In genomic region chr12:11264895-11265294, GRCm38 (mm10) we compare ENCODE assay signal across 8 mouse cellular contexts. TPM values are rescaled to one million over a fixed set of nuclear protein-coding genes. Genes with fewer than 3 reads are reported as not detected.
DNase-seq lines count a peak whose midpoint lies in the region; ATAC-seq and TF ChIP-seq lines count a peak whose summit lies in the region.

No protein-coding gene starts in this region.

- H3K9ac ChIP-seq in heart, embryonic 12.5 days: peak overlapping the region; percentile 95
- H3K9ac ChIP-seq in heart, adult 2 months (ENCODE audit: low read depth, low read length): no peak overlapping the region
- 0 out of 2 replicates have a peak overlapping the region, but pooled peaks have one; percentile 87 for H3K9ac ChIP-seq in forebrain, postnatal 0 days

- peak overlapping the region; percentile 85 for H3K4me2 ChIP-seq in heart, embryonic 12.5 days
- H3K4me2 ChIP-seq in forebrain, postnatal 0 days (ENCODE audit: low read depth): peak overlapping the region; percentile 94

- peak overlapping the region; percentile 42; the same call in 1 of the 2 replicates for H3K27ac ChIP-seq in heart, embryonic 12.5 days (ENCODE audit: poor library complexity, severe bottlenecking)
- H3K27ac ChIP-seq in heart, adult 2 months: no peak overlapping the region
- no peak overlapping the region for H3K27ac ChIP-seq in forebrain, postnatal 0 days (ENCODE audit: low read depth, low read length)

- no peak for TF ChIP-seq POLR2A in heart, adult 2 months (IDR thresholded peaks at IDR 0.05; ENCODE audit: insufficient read depth, low read depth, low read length)

- 1% methylated on average over 13 of the region's 13 CpGs for WGBS in heart, embryonic 12.5 days
- WGBS in heart, adult 2 months: 2% methylated on average over 13 of the region's 13 CpGs
- WGBS in forebrain, postnatal 0 days: 6% methylated on average over 13 of the region's 13 CpGs

- no peak for ATAC-seq in heart, embryonic 12.5 days (ENCODE audit: insufficient number of reproducible peaks, low FRiP score)
- ATAC-seq in forebrain, postnatal 0 days: no peak
- peak; percentile 4; the same call in 1 of the 2 replicates for ATAC-seq in megakaryocyte progenitor cell, adult 5-6 weeks (replicated peaks; ENCODE audit: poor library complexity)

- H3K36me3 ChIP-seq in heart, embryonic 12.5 days: no peaks in the 10 kb centered on the region
- H3K36me3 ChIP-seq in heart, adult 2 months (ENCODE audit: control insufficient read depth, insufficient read depth, low read length): peaks cover 17% of the 10 kb centered on the region
- no peaks in the 10 kb centered on the region for H3K36me3 ChIP-seq in forebrain, postnatal 0 days (ENCODE audit: insufficient read depth)

- TF ChIP-seq EP300 in heart, adult 2 months (IDR thresholded peaks at IDR 0.05; ENCODE audit: insufficient read depth, low read depth, low read length): no peak

- peaks cover 18% of the 10 kb centered on the region for H3K4me1 ChIP-seq in heart, embryonic 12.5 days (replicated peaks)
- peaks cover 6% of the 10 kb centered on the region for H3K4me1 ChIP-seq in heart, adult 2 months (ENCODE audit: control insufficient read depth, insufficient read depth, low read length)
- 0 out of 2 replicates have a peak, but pooled peaks cover 21% of the 10 kb centered on the region for H3K4me1 ChIP-seq in forebrain, postnatal 0 days (ENCODE audit: insufficient read depth)

- DNase-seq in heart, adult 2 months: no peak
- peak; percentile 19 for DNase-seq in MEL-GATA-1-ER (ENCODE audit: extremely low read depth, low read depth)
- DNase-seq in forebrain, postnatal 0 days: no peak
- DNase-seq in testis, postnatal 10 days (ENCODE audit: low spot score): no peak
- DNase-seq in adrenal gland, adult 18-20 months (ENCODE audit: low spot score in 2 of 2): no peak
- DNase-seq in cerebellum, adult 8-10 months: no peak

- H3K9me3 ChIP-seq in heart, embryonic 12.5 days (replicated peaks): no peaks in the 10 kb centered on the region
- no peaks in the 10 kb centered on the region for H3K9me3 ChIP-seq in forebrain, postnatal 0 days (ENCODE audit: low read length)

- peak overlapping the region; percentile 88 for H3K4me3 ChIP-seq in heart, embryonic 12.5 days
- no peak overlapping the region; the same call in 1 of the 2 replicates for H3K4me3 ChIP-seq in heart, adult 2 months
- H3K4me3 ChIP-seq in forebrain, postnatal 0 days (ENCODE audit: low read depth, low read length): peak overlapping the region; percentile 88

- intact Hi-C loops in heart, adult 2 months (cut with DNase I): no loop called here

- no peak for TF ChIP-seq CTCF in heart, adult 2 months (IDR thresholded peaks at IDR 0.05)
- TF ChIP-seq CTCF in forebrain, postnatal 0 days (IDR thresholded peaks at IDR 0.05; ENCODE audit: low read depth): no peak

- H3K79me2 ChIP-seq in heart, adult 2 months (replicated peaks; ENCODE audit: control insufficient read depth, insufficient read depth, low read length): peaks cover 2% of the 10 kb centered on the region

- H3K27me3 ChIP-seq in heart, embryonic 12.5 days (replicated peaks): no peaks in the 10 kb centered on the region
- H3K27me3 ChIP-seq in heart, adult 2 months (ENCODE audit: control insufficient read depth, insufficient read depth, low read length): no peaks in the 10 kb centered on the region
- H3K27me3 ChIP-seq in forebrain, postnatal 0 days (ENCODE audit: insufficient read depth, low read length): no peaks in the 10 kb centered on the region

RNA-seq across cellular contexts. Expression of gene Gen1, which starts 0.7 kb away (rescaled TPM):
- polyA plus RNA-seq in heart, embryonic 12.5 days (2016; fragmentation: Nextera tagmentation; extraction: Ambion mirVana): 7.4 and 8.3 TPM in 2 replicates
- 1 to 10 TPM in 1 of 2 experiments, under 1 TPM in 1; 0.78 to 1.1 TPM for total RNA-seq in heart, adult 2 months (2021)
- 0.16 and 0.23 TPM in 2 replicates for polyA plus RNA-seq in heart, adult 2 months (2012; rRNA removed)
- total RNA-seq in forebrain, postnatal 0 days (2014; rRNA removed): 3.4 and 3.6 TPM in 2 replicates
- 0.80 and 1.3 TPM in 2 replicates for polyA plus RNA-seq in forebrain, postnatal 0 days (2015; fragmentation: Nextera tagmentation; extraction: Ambion mirVana)
- total RNA-seq in megakaryocyte progenitor cell, adult 5-6 weeks (2015): 21.6 and 25.4 TPM in 2 replicates
- 17.1 and 28.3 TPM in 2 replicates for total RNA-seq in megakaryocyte progenitor cell, adult 5-6 weeks (2017)
- total RNA-seq in adrenal gland, adult 18-20 months (2021): 1 to 10 TPM; 1.4 to 2.4 TPM

RNA-seq across cellular contexts. Expression of gene Smc6, which starts 0.8 kb away (rescaled TPM):
- 124 and 125 TPM in 2 replicates for polyA plus RNA-seq in heart, embryonic 12.5 days (2016; fragmentation: Nextera tagmentation; extraction: Ambion mirVana)
- 10 to 100 TPM; 46.0 to 48.3 TPM for total RNA-seq in heart, adult 2 months (2021)
- 9.3 and 15.3 TPM in 2 replicates for polyA plus RNA-seq in heart, adult 2 months (2012; rRNA removed)
- total RNA-seq in forebrain, postnatal 0 days (2014; rRNA removed): 36.0 and 39.5 TPM in 2 replicates
- 91.5 and 103 TPM in 2 replicates for polyA plus RNA-seq in forebrain, postnatal 0 days (2015; fragmentation: Nextera tagmentation; extraction: Ambion mirVana)
- total RNA-seq in megakaryocyte progenitor cell, adult 5-6 weeks (2015): 91.1 and 103 TPM in 2 replicates
- 90.7 and 119 TPM in 2 replicates for total RNA-seq in megakaryocyte progenitor cell, adult 5-6 weeks (2017)
- 10 to 100 TPM; 25.6 to 26.6 TPM for total RNA-seq in adrenal gland, adult 18-20 months (2021)

RNA-seq across cellular contexts. Expression of gene Msgn1, which starts 56.1 kb away (rescaled TPM):
- polyA plus RNA-seq in heart, embryonic 12.5 days (2016; fragmentation: Nextera tagmentation; extraction: Ambion mirVana): not detected in 2 replicates
- not detected for total RNA-seq in heart, adult 2 months (2021)
- polyA plus RNA-seq in heart, adult 2 months (2012; rRNA removed): not detected in 2 replicates
- not detected in 2 replicates for total RNA-seq in forebrain, postnatal 0 days (2014; rRNA removed)
- polyA plus RNA-seq in forebrain, postnatal 0 days (2015; fragmentation: Nextera tagmentation; extraction: Ambion mirVana): not detected in 2 replicates
- total RNA-seq in megakaryocyte progenitor cell, adult 5-6 weeks (2015): not detected in 2 replicates
- total RNA-seq in megakaryocyte progenitor cell, adult 5-6 weeks (2017): 0.71 TPM in 1 of 2 replicates, not detected in the other
- not detected for total RNA-seq in adrenal gland, adult 18-20 months (2021)
